Mouse (Mus musculus) stomach, postnatal 0 days (tissue): ENCODE data around the gene Slc43a3. TPM values are rescaled to one million over a fixed set of nuclear protein-coding genes. Genes with fewer than 3 reads are reported as not detected.

Experiments
- ATAC-seq: fragments of 200-750 bp; cut with Nextera tagmentation; 2 replicates; pipeline ENCODE4 v1.8.0; 2017; ENCODE audit not compliant: low FRiP score, low TSS enrichment
- DNase-seq: peaks from one replicate; pipeline ENCODE4 v3.0.0-alpha.2; 2016; ENCODE audit warnings: low spot score
- H3K27ac ChIP-seq: fragments of 300-500 bp; sonication (generic); replicated peaks from 2 replicates; pipeline ENCODE4 v1.5.1; 2014; ENCODE audit warnings: mild to moderate bottlenecking, control low read depth
- H3K27me3 ChIP-seq: fragments of 300-500 bp; sonication (generic); 2 replicates; pipeline ENCODE4 v1.6.1; 2014; ENCODE audit warnings: low read length; ENCODE audit not compliant: control insufficient read depth, insufficient read depth
- H3K36me3 ChIP-seq: fragments of 300-500 bp; sonication (generic); 2 replicates; pipeline ENCODE4 v1.6.1; 2014; ENCODE audit warnings: low read length, mixed read lengths; ENCODE audit not compliant: control insufficient read depth, insufficient read depth
- H3K4me1 ChIP-seq: fragments of 300-500 bp; sonication (generic); replicated peaks from 2 replicates; pipeline ENCODE4 v1.6.1; 2014; ENCODE audit warnings: antibody characterized with exemption; ENCODE audit not compliant: control insufficient read depth, insufficient read depth
- H3K4me2 ChIP-seq: fragments of 300-500 bp; sonication (generic); replicated peaks from 2 replicates; pipeline ENCODE4 v1.6.1; 2014; ENCODE audit warnings: low read depth, mild to moderate bottlenecking, control low read depth, moderate library complexity
- H3K4me3 ChIP-seq: fragments of 300-500 bp; sonication (generic); 2 replicates; pipeline ENCODE4 v1.5.1; 2014; ENCODE audit warnings: low read depth, low read length, control low read depth
- H3K9ac ChIP-seq: fragments of 300-500 bp; sonication (generic); 2 replicates; pipeline ENCODE4 v1.6.1; 2014; ENCODE audit warnings: mild to moderate bottlenecking, low read length, control low read depth, mixed read lengths
- H3K9me3 ChIP-seq: fragments of 300-500 bp; sonication (generic); 2 replicates; pipeline ENCODE4 v1.6.1; 2016; ENCODE audit warnings: low read length; ENCODE audit not compliant: control insufficient read depth
- CTCF ChIP-seq: IDR thresholded peaks from 2 replicates; pipeline ENCODE4 v1.5.1; 2016; ENCODE audit warnings: antibody characterized with exemption, low read depth, mild to moderate bottlenecking, moderate library complexity
- EP300 ChIP-seq: optimal IDR thresholded peaks from 2 replicates; pipeline ENCODE3; 2016; ENCODE audit warnings: antibody characterized with exemption
- WGBS: fragments of 180-500 bp; shearing (Covaris S2); extraction: QIAGEN DNeasy Blood & Tissue Kit; methylation state at CpG from one replicate; pipeline ENCODE4 v1.1.7; 2014; 5-methylcytosine and 5-hydroxymethylcytosine counted together
- polyA plus RNA-seq: library from polyadenylated mRNA; unstranded; fragments of >200 nt; fragmentation: Nextera tagmentation; extraction: Ambion mirVana; gene quantifications from 2 replicates; pipeline ENCODE4 v1.2.1, GENCODE M21; 2015

Gene Slc43a3
- polyA plus RNA-seq, 1 experiment from 2014 or later = 16.5 TPM

- H3K4me2 ChIP-seq = no peak overlapping the region
- no peak for ATAC-seq
- H3K27me3 ChIP-seq = no peaks in the 10 kb centered on the region
- no peaks in the 10 kb centered on the region for H3K9me3 ChIP-seq
- H3K9ac ChIP-seq = no peak overlapping the region
- WGBS = 71% methylated on average over 8 of the region's 8 CpGs
- no peaks in the 10 kb centered on the region for H3K36me3 ChIP-seq
- no peak overlapping the region for H3K4me3 ChIP-seq
- no peak overlapping the region for H3K27ac ChIP-seq
- no peak for DNase-seq
- peaks cover 3% of the 10 kb centered on the region; the same call in 1 of the 2 replicates for H3K4me1 ChIP-seq
- TF ChIP-seq CTCF (no peak), EP300 (no peak)
Observed at GRCm38 (mm10) chr2:84933992-84934648, 2.3 kb upstream of the Slc43a3 start.

DNA sequence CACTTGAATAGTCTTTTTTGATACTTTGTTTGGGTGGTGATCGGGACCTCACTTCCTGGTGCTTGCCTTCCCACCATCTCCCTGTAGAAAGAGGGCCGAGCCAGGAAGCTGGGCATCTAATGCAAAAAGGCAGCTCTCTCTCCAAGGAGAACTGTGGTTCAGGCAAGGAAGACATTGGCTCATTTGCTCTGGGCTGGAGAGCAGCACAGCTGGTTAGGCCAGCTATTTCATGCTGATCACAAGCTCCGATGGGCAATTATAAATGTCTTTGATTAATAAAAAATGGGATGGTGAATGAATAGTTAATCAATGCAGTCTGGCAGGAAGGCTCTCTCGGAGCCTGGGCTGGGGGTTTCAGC lies 1.8 kb upstream of the Slc43a3 start:
- Histone ChIP-seq H3K4me3 (no peak overlapping the region), H3K9ac (no peak overlapping the region), H3K4me1 (peaks cover 3% of the 10 kb centered on the region; the same call in 1 of the 2 replicates), H3K36me3 (no peaks in the 10 kb centered on the region), H3K27me3 (no peaks in the 10 kb centered on the region), H3K9me3 (no peaks in the 10 kb centered on the region), H3K27ac (no peak overlapping the region), H3K4me2 (no peak overlapping the region)
- TF ChIP-seq CTCF = no peak
- TF ChIP-seq EP300 = no peak
- no peak for ATAC-seq
- DNase-seq = no peak
- 74% methylated on average over 4 of the region's 4 CpGs for WGBS

DNA sequence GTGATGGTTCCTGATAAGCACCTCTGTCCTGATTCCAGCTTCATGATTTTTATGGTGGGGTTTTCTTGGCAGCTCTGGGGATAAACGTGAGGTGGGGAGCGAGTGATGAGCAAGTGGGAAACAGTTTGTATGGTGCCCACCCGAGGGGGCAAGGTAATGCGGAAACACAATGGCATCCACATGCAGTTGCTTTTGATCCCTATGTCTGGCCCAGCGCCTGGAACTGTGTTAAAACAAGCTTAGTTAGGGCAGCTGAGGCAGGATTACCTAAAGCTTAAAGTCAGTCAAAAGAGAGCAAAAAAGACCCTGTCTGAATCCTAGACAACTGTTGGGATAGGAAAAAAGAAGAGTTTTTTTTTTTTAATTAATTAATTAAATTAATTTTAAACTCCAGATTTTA lies 1.3 kb upstream of the Slc43a3 start:
- TF ChIP-seq CTCF (no peak), EP300 (no peak)
- WGBS = 84% methylated on average over 5 of the region's 5 CpGs
- Histone ChIP-seq H3K27ac (no peak overlapping the region), H3K4me1 (peaks cover 3% of the 10 kb centered on the region; the same call in 1 of the 2 replicates), H3K9ac (no peak overlapping the region), H3K36me3 (no peaks in the 10 kb centered on the region), H3K4me2 (no peak overlapping the region), H3K9me3 (no peaks in the 10 kb centered on the region), H3K27me3 (no peaks in the 10 kb centered on the region), H3K4me3 (no peak overlapping the region)
- ATAC-seq = no peak
- DNase-seq = no peak

- no peaks in the 10 kb centered on the region for H3K36me3 ChIP-seq
- peak overlapping the region; percentile 69 for H3K9ac ChIP-seq
- H3K27me3 ChIP-seq = no peaks in the 10 kb centered on the region
- H3K4me3 ChIP-seq = peak overlapping the region; percentile 47
- peaks cover 3% of the 10 kb centered on the region; the same call in 1 of the 2 replicates for H3K4me1 ChIP-seq
- peak overlapping the region; percentile 55 for H3K4me2 ChIP-seq
- WGBS = 41% methylated on average over 3 of the region's 3 CpGs
- H3K27ac ChIP-seq = peak overlapping the region; percentile 67; the same call in 1 of the 2 replicates
- ATAC-seq (no peak), DNase-seq (no peak)
- H3K9me3 ChIP-seq = no peaks in the 10 kb centered on the region
- TF ChIP-seq EP300 (no peak), CTCF (no peak)
Observed at GRCm38 (mm10) chr2:84937491-84938150, 1.2 kb downstream of the Slc43a3 start.

GRCm38 (mm10) chr2:84938249-84938946 lies 2.0 kb downstream of the Slc43a3 start:
- peak; percentile 51; the same call in 1 of the 2 replicates for ATAC-seq
- peak overlapping the region; percentile 47 for H3K4me3 ChIP-seq
- H3K27ac ChIP-seq = no peak overlapping the region
- H3K36me3 ChIP-seq = no peaks in the 10 kb centered on the region
- H3K9ac ChIP-seq = no peak overlapping the region; the same call in 1 of the 2 replicates
- H3K27me3 ChIP-seq = no peaks in the 10 kb centered on the region
- peaks cover 3% of the 10 kb centered on the region; the same call in 1 of the 2 replicates for H3K4me1 ChIP-seq
- WGBS = 60% methylated on average over 5 of the region's 5 CpGs
- no peaks in the 10 kb centered on the region for H3K9me3 ChIP-seq
- TF ChIP-seq EP300 = no peak
- TF ChIP-seq CTCF = no peak
- no peak for DNase-seq
- peak overlapping the region; percentile 55 for H3K4me2 ChIP-seq

DNA sequence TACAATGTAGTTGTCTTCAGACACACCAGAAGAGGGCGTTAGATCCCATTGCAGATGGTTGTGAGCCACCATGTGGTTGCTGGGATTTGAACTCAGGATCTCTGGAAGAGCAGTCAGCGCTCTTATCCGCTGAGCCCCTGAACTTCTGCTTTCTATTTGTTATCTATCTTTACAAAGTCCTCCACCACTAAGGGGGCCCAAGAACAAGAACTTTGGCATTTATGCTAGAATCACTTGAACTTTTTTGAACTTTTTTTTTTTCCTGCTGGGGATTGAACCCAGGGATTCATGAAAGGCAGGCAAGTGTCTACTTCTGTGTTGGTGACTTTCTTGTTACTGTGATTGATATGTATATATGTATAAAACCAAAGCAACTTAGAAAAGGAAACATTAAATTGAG lies 2.9 kb downstream of the Slc43a3 start:
- Histone ChIP-seq H3K27ac (no peak overlapping the region), H3K4me1 (peaks cover 3% of the 10 kb centered on the region; the same call in 1 of the 2 replicates), H3K27me3 (no peaks in the 10 kb centered on the region), H3K4me2 (no peak overlapping the region), H3K9me3 (no peaks in the 10 kb centered on the region), H3K4me3 (no peak overlapping the region), H3K36me3 (no peaks in the 10 kb centered on the region), H3K9ac (no peak overlapping the region)
- WGBS = 89% methylated on average over 3 of the region's 3 CpGs
- DNase-seq (no peak), ATAC-seq (no peak)
- TF ChIP-seq EP300 = no peak
- no peak for TF ChIP-seq CTCF
